Mouse (Mus musculus) MEL (cell line): ENCODE measurements around the gene Atp5s. TPM values are rescaled to one million over a fixed set of nuclear protein-coding genes. Genes with fewer than 3 reads are reported as not detected.

Experiments
- DNase-seq: peaks from one replicate; pipeline ENCODE4 v3.0.0; 2011; ENCODE audit warnings: low read depth, low spot score
- H3K27ac ChIP-seq: 2 replicates; pipeline ENCODE4 v1.5.1; 2012; ENCODE audit warnings: low read depth, mild to moderate bottlenecking, control low read depth, low read length, moderate library complexity; ENCODE audit not compliant: control insufficient read depth
- H3K27me3 ChIP-seq, 2 experiments: fragments of 150-350 bp in 1 of 2; sonication (generic) in 1 of 2; 2 replicates each; pipeline ENCODE4 v1.6.1; 2012; ENCODE audit warnings: low read length in 2 of 2, mild to moderate bottlenecking in 2 of 2, improper control_type of control experiment in 1 of 2, moderate library complexity in 1 of 2; ENCODE audit not compliant: insufficient read depth in 2 of 2, control insufficient read depth in 1 of 2
- H3K36me3 ChIP-seq, 2 experiments: 2 replicates each; pipeline ENCODE4 v1.6.1; 2012 to 2014; ENCODE audit warnings: low read length in 2 of 2, improper control_type of control experiment in 1 of 2, inconsistent platforms in 1 of 2, mild to moderate bottlenecking in 1 of 2; ENCODE audit not compliant: insufficient read depth in 2 of 2, control insufficient read depth in 1 of 2
- H3K4me1 ChIP-seq, 2 experiments: fragments of 150-350 bp in 1 of 2; sonication (generic) in 1 of 2; 2 replicates each; pipeline ENCODE4 v1.6.1; 2012; ENCODE audit warnings: low read length in 2 of 2, improper control_type of control experiment in 1 of 2, mild to moderate bottlenecking in 1 of 2; ENCODE audit not compliant: insufficient read depth in 2 of 2, control insufficient read depth in 1 of 2
- H3K4me3 ChIP-seq, 2 experiments: fragments of 150-350 bp in 1 of 2; sonication (generic) in 1 of 2; 2 replicates each; pipeline ENCODE4 v1.5.1; 2012; ENCODE audit warnings: low read depth in 2 of 2, low read length in 2 of 2, mild to moderate bottlenecking in 2 of 2, moderate library complexity in 2 of 2, control low read depth in 1 of 2, improper control_type of control experiment in 1 of 2; ENCODE audit not compliant: control insufficient read depth in 1 of 2, insufficient read depth in 1 of 2
- H3K79me2 ChIP-seq: 2 replicates; pipeline ENCODE4 v1.6.1; 2012; ENCODE audit warnings: mild to moderate bottlenecking, low read length, moderate library complexity; ENCODE audit not compliant: control insufficient read depth, poor library complexity, insufficient read depth
- H3K9ac ChIP-seq: 2 replicates; pipeline ENCODE4 v1.6.1; 2012; ENCODE audit warnings: low read depth, mild to moderate bottlenecking, control low read depth, low read length, moderate library complexity; ENCODE audit not compliant: control insufficient read depth, poor library complexity, severe bottlenecking
- H3K9me3 ChIP-seq: fragments of 150-350 bp; sonication (generic); replicated peaks from 2 replicates; pipeline ENCODE4 v1.6.1; 2012; ENCODE audit warnings: mild to moderate bottlenecking, low read length, improper control_type of control experiment, moderate library complexity; ENCODE audit not compliant: insufficient read depth
- CHD1 ChIP-seq: IDR thresholded peaks from 2 replicates; pipeline ENCODE4 v1.6.1; 2012; ENCODE audit warnings: low read depth, mild to moderate bottlenecking, inconsistent platforms, low read length, improper control_type of control experiment
- CTCF ChIP-seq, 3 experiments: IDR thresholded peaks in 2 of 3; conservative IDR thresholded peaks in 1 of 3; 2 replicates each; pipeline ENCODE4 v1.5.1; 2011 to 2012; ENCODE audit warnings: low read length in 3 of 3, low read depth in 2 of 3, mild to moderate bottlenecking in 2 of 3, improper control_type of control experiment in 1 of 3, inconsistent platforms in 1 of 3, mixed read lengths in 1 of 3, moderate library complexity in 1 of 3; ENCODE audit not compliant: control insufficient read depth in 1 of 3, insufficient read depth in 1 of 3, poor library complexity in 1 of 3, severe bottlenecking in 1 of 3
- EP300 ChIP-seq, 2 experiments: IDR thresholded peaks; 2 replicates each; pipeline ENCODE4 v1.6.1; 2011; ENCODE audit warnings: improper control_type of control experiment in 2 of 2, low read length in 2 of 2, low read depth in 1 of 2, mild to moderate bottlenecking in 1 of 2
- ETS1 ChIP-seq: IDR thresholded peaks from 2 replicates; pipeline ENCODE4 v1.6.1; 2012; ENCODE audit warnings: low read depth, mild to moderate bottlenecking, inconsistent platforms, low read length, improper control_type of control experiment, moderate library complexity
- GABPA ChIP-seq: IDR thresholded peaks from 2 replicates; pipeline ENCODE4 v1.6.1; 2012; ENCODE audit warnings: low read depth, mild to moderate bottlenecking, inconsistent platforms, low read length, improper control_type of control experiment, moderate library complexity
- GATA1 ChIP-seq: IDR thresholded peaks from 2 replicates; pipeline ENCODE4 v1.6.1; 2011; ENCODE audit warnings: low read depth, low read length, improper control_type of control experiment
- MAX ChIP-seq: IDR thresholded peaks from 2 replicates; pipeline ENCODE4 v1.6.1; 2011; ENCODE audit warnings: low read length, improper control_type of control experiment
- MYB ChIP-seq: IDR thresholded peaks from 2 replicates; pipeline ENCODE4 v1.6.1; 2011; ENCODE audit warnings: mild to moderate bottlenecking, low read depth, low read length, improper control_type of control experiment
- NELFE ChIP-seq: IDR thresholded peaks from 2 replicates; pipeline ENCODE4 v1.6.1; 2011; ENCODE audit warnings: low read depth, low read length, improper control_type of control experiment
- POLR2A ChIP-seq, 2 experiments: IDR thresholded peaks; 2 replicates each; pipeline ENCODE4 v1.6.1; 2011 to 2012; ENCODE audit warnings: low read length in 2 of 2, mild to moderate bottlenecking in 2 of 2, control low read depth in 1 of 2, improper control_type of control experiment in 1 of 2, low read depth in 1 of 2, moderate library complexity in 1 of 2; ENCODE audit not compliant: control insufficient read depth in 1 of 2, insufficient read depth in 1 of 2, poor library complexity in 1 of 2
- RAD21 ChIP-seq: IDR thresholded peaks from 2 replicates; pipeline ENCODE4 v1.6.1; 2011; ENCODE audit warnings: mild to moderate bottlenecking, low read depth, low read length, improper control_type of control experiment
- SIN3A ChIP-seq: IDR thresholded peaks from 2 replicates; pipeline ENCODE4 v1.6.1; 2012; ENCODE audit warnings: low read length, improper control_type of control experiment, inconsistent platforms
- TAL1 ChIP-seq: IDR thresholded peaks from 2 replicates; pipeline ENCODE4 v1.6.1; 2012; ENCODE audit warnings: mild to moderate bottlenecking, inconsistent platforms, low read length, moderate library complexity, mixed read lengths
- TCF12 ChIP-seq: IDR thresholded peaks from 2 replicates; pipeline ENCODE4 v1.6.1; 2014; ENCODE audit warnings: low read depth, mild to moderate bottlenecking, inconsistent platforms, low read length, improper control_type of control experiment, moderate library complexity
- UBTF ChIP-seq: IDR thresholded peaks from 2 replicates; pipeline ENCODE4 v1.6.1; 2012; ENCODE audit warnings: low read depth, mild to moderate bottlenecking, inconsistent platforms, low read length, improper control_type of control experiment, moderate library complexity, borderline replicate concordance; ENCODE audit not compliant: insufficient read depth
- USF1 ChIP-seq: IDR thresholded peaks from 2 replicates; pipeline ENCODE4 v1.6.1; 2014; ENCODE audit warnings: low read depth, mild to moderate bottlenecking, inconsistent platforms, low read length, improper control_type of control experiment, moderate library complexity
- polyA plus RNA-seq, 2 experiments: library from polyadenylated mRNA; stranded (reverse) in 1 of 2; unstranded in 1 of 2; fragments of >175 nt in 1 of 2; fragments of >200 nt in 1 of 2; gene quantifications; 2 replicates each; pipeline versions ENCODE4 v1.2.1 to v1.2.4; 2012; ENCODE audit warnings: low replicate concordance in 2 of 2, low read depth in 1 of 2; ENCODE audit not compliant: insufficient read length in 2 of 2, insufficient read depth in 1 of 2, missing spikeins in 1 of 2
- total RNA-seq: library from RNA; depleted of rRNA; stranded (reverse); fragments of 300-350 nt; gene quantifications from 2 replicates; pipeline ENCODE4 v1.2.3, GENCODE M21; 2012

Gene Atp5s
- total and polyA plus RNA-seq, 3 experiments = 12.7 to 13.7 TPM; not detected in 1

- peak; percentile 74 for TF ChIP-seq MAX
- no peak for TF ChIP-seq CTCF (IDR thresholded peaks at IDR 0.05 in 2 of 3, conservative IDR thresholded peaks at IDR 0.05 in 1 of 3; ENCODE audit: control insufficient read depth in 1 of 3, insufficient read depth in 1 of 3, low read depth in 2 of 3, low read length in 3 of 3, poor library complexity in 1 of 3, severe bottlenecking in 1 of 3)
- 0 out of 2 replicates have a peak, but pooled peaks have one; percentile 6 for TF ChIP-seq TCF12
- peak; percentile 82 for TF ChIP-seq SIN3A
- peak; percentile 12; the same call in 1 of the 2 replicates for TF ChIP-seq UBTF
- TF ChIP-seq RAD21 = no peak
- peak in 1 of 2 experiments; percentile 28; a peak in 1 of 4 replicates for TF ChIP-seq EP300 (IDR thresholded peaks at IDR 0.05; ENCODE audit: low read depth in 1 of 2, low read length in 2 of 2)
- TF ChIP-seq TAL1 = no peak
- TF ChIP-seq USF1 = no peak
- peak; percentile 47 for TF ChIP-seq NELFE
- TF ChIP-seq GABPA = no peak
- TF ChIP-seq POLR2A (IDR thresholded peaks at IDR 0.05; ENCODE audit: control insufficient read depth in 1 of 2, insufficient read depth in 1 of 2, low read depth in 1 of 2, low read length in 2 of 2, poor library complexity in 1 of 2) = peak in 1 of 2 experiments; percentile 56; a peak in 2 of 4 replicates
- TF ChIP-seq GATA1 = 0 out of 2 replicates have a peak, but pooled peaks have one; percentile 10
- no peak; the same call in 1 of the 2 replicates for TF ChIP-seq CHD1
Observed at GRCm38 (mm10) chr12:69680635-69681565, 43.9 kb upstream of the Atp5s start (continued).

DNA sequence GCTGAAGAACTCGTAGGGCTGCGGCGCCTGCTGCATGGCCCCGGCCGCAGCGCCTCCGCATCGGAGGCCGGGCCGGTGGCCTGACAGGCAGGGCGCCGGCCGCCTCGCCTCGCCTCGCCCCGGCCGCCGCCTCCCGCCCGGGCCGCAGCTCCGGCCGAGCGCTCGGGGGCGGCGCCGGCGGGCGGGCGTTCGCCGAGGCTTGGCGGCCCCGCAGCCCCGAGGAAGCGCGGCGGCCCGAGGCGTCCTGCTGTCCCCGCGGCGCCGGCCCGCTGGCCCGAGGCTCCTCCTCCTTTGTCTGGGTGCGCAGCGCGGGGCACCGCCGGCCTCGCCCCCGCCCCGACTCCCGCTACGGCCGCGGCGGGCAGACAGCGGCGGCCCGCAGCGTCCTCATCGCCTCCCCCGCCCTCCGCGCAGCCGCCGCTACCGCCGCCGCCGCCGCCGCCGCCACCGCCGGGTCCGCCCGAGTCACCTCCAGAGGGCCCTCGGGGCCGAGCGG, 43.1 kb upstream of the Atp5s start, which contains the start of gene Sos2:
Gene Sos2 (minus strand): TSS at position 287 of the 496 bp plus-strand sequence.
- no peaks in the 10 kb centered on the region for H3K9me3 ChIP-seq
- TF ChIP-seq NELFE (0 out of 2 replicates have a peak, but pooled peaks have one; percentile 6), ETS1 (no peak), MYB (no peak)
- peak within 1 kb of the TSS; percentile 72 to 94 for H3K4me3 ChIP-seq
- H3K79me2 ChIP-seq = peaks cover 39% of the 10 kb centered on the region
- peaks cover 0 to 12% of the 10 kb centered on the region in 2 experiments; a peak in 2 of 4 replicates for H3K36me3 ChIP-seq
- H3K9ac ChIP-seq = peak within 1 kb of the TSS; percentile 99
- no peaks in the 10 kb centered on the region for H3K27me3 ChIP-seq
- peak within 1 kb of the TSS; percentile 82 for H3K27ac ChIP-seq
- H3K4me1 ChIP-seq = peaks cover 9 to 16% of the 10 kb centered on the region in 2 experiments; a peak in 2 of 4 replicates
- peak; percentile 37 for DNase-seq
